Mouse (Mus musculus) ovary, postnatal 36 days (tissue): ENCODE measurements at regions not wholly inside any gene's neighbourhood (a gene's known extent, or its start where the extent isn't known, plus 50 kb on each side); places are given as distances from the start of the nearest gene placed in this dataset.

ENCODE experiments used
- DNase-seq: peaks from one replicate; pipeline ENCODE4 v3.0.0; 2022; ENCODE audit warnings: low spot score, mixed read lengths

- DNase-seq, result no peak
Measured at GRCm38 (mm10) chr15:62161975-62162647, 1239.3 kb upstream of the A1bg start.

DNA sequence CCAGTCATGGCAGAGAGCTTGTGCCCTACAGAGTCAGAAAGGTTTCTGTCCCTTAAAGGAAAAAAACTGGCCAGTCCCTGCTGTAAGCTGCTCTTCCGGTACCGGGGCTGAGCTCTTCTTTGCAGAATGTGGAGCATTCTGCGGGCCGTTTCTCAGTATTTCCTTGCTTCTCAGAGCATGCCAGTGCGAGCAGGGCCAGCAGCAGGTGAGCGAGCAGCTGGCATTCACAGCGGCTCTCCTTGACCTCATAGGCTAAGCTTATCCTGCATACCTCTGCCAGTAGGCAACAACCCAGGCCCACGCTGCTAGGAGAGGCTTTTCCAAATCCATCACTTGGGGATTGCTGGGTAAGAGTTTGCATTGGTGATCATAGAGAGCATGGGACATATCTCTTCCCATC lies 1238.2 kb upstream of the A1bg start:
- DNase-seq, result no peak

DNA sequence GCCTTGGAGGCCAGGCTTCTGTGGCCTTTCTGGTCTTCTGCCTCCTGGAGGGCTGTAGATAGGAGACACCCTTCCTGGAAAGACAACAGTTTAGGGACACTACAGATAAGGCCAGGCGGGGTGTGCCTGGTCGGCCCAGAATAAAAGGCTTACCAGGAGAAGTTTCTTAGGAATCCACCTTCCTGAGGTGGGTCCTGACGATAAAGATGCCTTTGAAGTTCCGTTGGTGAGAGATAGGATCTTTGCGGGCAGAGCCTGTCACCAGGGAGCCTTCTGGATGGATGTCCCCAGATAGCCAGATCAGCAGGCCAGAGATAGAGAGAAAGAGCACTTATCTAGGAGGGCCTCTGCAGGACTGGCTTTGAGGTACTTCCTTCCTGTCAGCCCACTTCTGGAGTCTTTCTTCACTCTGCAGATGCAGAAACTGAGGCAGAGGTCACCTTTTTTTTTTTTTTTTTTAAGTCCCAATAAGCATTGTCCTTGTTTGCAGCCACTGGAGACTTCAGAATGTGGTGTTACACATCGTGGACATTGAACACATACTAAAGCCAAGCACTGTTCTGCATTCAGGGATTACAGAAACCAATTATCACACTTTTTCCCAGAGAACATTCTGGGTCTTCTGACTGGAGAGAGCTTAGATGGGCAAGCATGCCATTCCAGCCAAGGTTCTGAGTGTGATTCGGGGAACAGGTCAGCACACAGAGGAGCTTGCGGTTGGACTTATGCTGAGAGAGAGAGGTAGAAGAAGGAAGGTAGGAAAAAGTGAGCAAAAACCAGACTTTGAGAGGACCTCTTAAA lies 1236.3 kb upstream of the A1bg start:
- DNase-seq, result no peak

GRCm38 (mm10) chr15:62157200-62158033 lies 1234.6 kb upstream of the A1bg start:
- no peak for DNase-seq

GRCm38 (mm10) chr15:62153222-62153621 lies 1230.4 kb upstream of the A1bg start:
- DNase-seq, result no peak

DNA sequence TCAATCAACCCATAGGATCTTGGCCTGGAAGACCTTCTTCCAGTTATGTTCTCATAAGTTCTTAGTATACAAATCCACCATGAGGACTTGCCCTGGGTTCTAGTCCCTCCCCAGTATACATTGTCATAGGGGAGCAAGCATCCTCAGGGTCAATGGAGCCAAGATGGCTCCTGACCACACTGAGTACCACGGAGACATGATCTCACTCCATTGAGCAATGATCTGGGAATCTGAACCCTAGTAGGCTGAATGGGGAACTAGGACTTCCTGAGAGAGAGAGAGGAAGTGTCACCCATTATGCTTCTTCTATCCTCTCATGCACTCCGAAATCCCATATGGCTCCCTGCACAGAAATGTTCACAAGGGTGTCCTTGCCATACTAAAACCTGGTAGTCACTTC lies 1229.3 kb upstream of the A1bg start:
- DNase-seq, result no peak

DNA sequence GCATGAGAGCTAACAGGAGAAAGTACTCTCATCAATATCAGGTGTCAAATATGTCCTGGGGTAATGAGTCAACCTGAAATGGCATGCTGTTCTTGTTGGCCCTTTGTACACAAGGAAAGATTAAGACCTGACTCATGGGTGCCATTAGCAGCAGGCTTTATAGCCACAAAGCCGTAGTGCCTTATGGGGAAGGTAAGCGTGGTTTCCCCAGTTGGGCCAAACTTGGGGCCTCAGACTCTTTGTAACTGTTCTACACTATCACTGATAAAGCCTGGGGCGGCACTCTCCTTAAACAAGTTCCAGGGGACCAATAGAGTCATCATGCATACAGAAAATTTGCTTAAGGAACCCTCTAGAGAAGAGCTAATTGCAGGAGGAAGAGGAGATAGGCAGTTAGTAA lies 1228.9 kb upstream of the A1bg start:
- DNase-seq, result no peak

- no peak for DNase-seq
Measured at GRCm38 (mm10) chr15:62150296-62150695, 1227.5 kb upstream of the A1bg start.

DNA sequence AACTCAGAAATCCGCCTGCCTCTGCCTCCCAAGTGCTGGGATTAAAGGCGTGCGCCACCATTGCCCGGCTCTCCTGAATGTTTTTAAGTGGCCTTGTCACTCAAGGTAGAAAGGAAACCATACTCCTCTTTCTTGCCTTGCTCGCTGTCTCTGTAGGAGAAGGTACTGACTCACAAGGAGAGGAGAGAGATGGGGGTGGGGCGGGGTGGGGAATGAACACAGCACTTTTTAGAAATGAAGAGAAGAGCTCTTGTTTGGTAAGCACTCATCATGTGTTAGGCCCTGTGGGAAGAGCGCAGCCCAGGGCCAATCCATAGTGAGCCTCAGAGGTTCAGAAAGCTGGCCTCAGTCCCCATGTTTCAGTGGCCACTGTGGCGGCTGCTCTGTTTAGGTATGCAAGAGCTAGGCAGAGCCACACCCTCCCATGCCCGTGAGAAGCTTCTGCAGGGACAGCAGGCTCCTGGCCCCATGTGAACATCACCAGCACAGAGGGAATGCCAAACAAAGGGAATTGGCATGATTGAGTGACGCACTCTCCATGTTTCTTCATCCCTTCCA lies 1225.9 kb upstream of the A1bg start:
- DNase-seq, result no peak

DNA sequence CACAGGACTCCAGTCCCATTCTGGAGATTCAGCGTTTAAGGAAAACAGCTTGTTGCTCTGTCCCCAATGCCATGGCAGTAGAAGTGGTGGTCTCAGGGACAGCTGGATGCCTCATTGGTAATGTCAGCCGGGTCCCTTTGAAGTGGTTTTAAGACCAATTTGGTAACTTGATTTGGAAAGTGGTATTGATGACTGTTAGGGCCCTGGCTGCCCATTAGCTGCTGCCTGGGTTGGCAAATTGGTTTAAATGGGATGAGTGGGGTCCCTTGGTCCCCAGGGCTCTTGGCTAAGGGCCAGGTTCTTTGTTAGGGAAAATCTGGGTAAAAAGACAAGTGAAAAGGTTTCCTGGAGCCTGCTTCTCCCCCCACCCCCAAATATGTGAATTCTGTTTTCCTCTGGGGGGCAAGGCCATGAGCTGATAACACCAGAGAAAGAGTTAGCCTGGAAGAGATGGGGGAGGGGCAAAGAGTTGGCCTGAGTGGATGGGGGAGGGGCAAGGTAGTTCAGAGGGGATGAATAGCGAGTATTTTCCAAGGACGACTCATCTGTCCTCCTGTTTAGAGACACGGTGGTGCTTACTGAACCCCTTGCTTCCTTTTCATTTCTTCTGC lies 1224.6 kb upstream of the A1bg start:
- DNase-seq, result no peak

- no peak for DNase-seq
Measured at GRCm38 (mm10) chr15:62145643-62146285, 1223.0 kb upstream of the A1bg start.

- no peak for DNase-seq
Measured at GRCm38 (mm10) chr15:62144776-62145564, 1222.2 kb upstream of the A1bg start.

- no peak for DNase-seq
Measured at GRCm38 (mm10) chr15:62139859-62140258, 1217.0 kb upstream of the A1bg start.

- no peak for DNase-seq
Measured at GRCm38 (mm10) chr15:62139192-62139591, 1216.4 kb upstream of the A1bg start.

DNA sequence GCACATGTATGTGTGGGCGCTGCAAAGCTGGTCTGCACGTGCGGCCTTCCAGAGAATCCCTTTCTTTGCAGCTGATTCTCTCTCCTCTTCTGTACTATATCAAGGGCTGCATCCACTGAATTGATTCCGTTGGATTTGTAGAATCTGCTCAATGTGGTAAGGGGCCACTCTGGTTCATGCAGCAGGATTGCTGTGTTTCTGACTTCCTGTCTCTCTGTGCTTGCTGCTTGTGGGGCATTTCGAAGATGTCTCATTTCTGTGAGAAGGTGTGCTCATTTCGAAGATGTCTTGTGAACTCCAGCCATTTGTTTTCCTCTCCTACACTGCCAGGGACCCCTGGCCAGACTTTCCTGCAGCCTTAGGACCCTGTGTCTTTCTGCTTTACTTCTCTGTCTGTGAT lies 1215.9 kb upstream of the A1bg start:
- DNase-seq, result no peak

- peak; percentile 28 for DNase-seq
Measured at GRCm38 (mm10) chr15:62136932-62137594, 1214.3 kb upstream of the A1bg start.

GRCm38 (mm10) chr15:62134835-62135234 lies 1212.0 kb upstream of the A1bg start:
- no peak for DNase-seq

DNA sequence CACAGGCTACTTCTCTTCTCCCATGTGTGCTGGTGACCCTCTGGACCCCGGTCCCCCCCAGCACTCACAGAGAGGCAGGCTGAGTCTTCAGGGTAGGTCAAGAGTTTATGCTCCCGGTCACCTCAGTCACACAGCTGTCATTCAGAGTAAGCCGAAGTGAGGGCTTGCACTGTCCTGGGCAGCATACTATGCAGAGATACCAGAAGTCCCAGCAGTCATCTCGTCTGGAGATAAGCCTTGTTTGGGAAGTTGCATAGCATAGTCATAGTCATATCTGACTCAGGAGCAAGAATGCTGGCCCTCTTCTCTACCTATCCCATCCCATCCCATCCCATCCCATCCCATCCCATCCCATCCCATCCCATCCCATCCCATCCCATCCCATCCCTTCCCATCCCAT lies 1211.5 kb upstream of the A1bg start:
- DNase-seq, result no peak

- DNase-seq, result no peak
Measured at GRCm38 (mm10) chr15:62132895-62133294, 1210.1 kb upstream of the A1bg start.

GRCm38 (mm10) chr15:62131686-62132085 lies 1208.9 kb upstream of the A1bg start:
- no peak for DNase-seq
